Mouse (Mus musculus): ENCODE data around the gene C1qtnf9. TPM values are rescaled to one million over a fixed set of nuclear protein-coding genes. Genes with fewer than 3 reads are reported as not detected.

Gene C1qtnf9
- polyA plus RNA-seq, 1 experiment from 2014 or later, result 0.45 TPM

GRCm38 (mm10) chr14:60784427-60785315, 16.7 kb downstream of the C1qtnf9 start, which contains the start of gene Mipep:
Gene Mipep, plus strand, starts transcription at chr14:60784573.
- peak within 1 kb of the TSS; percentile 79 for H3K9ac ChIP-seq (replicated peaks)
- peak within 1 kb of the TSS; percentile 73 for H3K27ac ChIP-seq
- H3K36me3 ChIP-seq, result peaks cover 20% of the 10 kb centered on the region
- no peaks in the 10 kb centered on the region for H3K9me3 ChIP-seq
- peaks cover 8% of the 10 kb centered on the region; the same call in 1 of the 2 replicates for H3K4me1 ChIP-seq (replicated peaks)
- WGBS, result under 1% methylated on average over 61 of the region's 61 CpGs
- H3K4me2 ChIP-seq, result peak within 1 kb of the TSS; percentile 74
- H3K4me3 ChIP-seq (replicated peaks), result peak within 1 kb of the TSS; percentile 84
- ATAC-seq (ENCODE audit: insufficient number of reproducible peaks, insufficient read depth, low FRiP score, low TSS enrichment, low read depth), result peak; percentile 82
- peaks cover 9% of the 10 kb centered on the region; the same call in 1 of the 2 replicates for H3K27me3 ChIP-seq

GRCm38 (mm10) chr14:60790103-60790502, 22.2 kb downstream of the C1qtnf9 start:
- Histone ChIP-seq H3K27ac (no peak overlapping the region), H3K9ac (replicated peaks) (no peak overlapping the region), H3K27me3 (no peaks in the 10 kb centered on the region), H3K4me1 (replicated peaks) (peaks cover 7% of the 10 kb centered on the region; the same call in 1 of the 2 replicates), H3K4me2 (no peak overlapping the region), H3K9me3 (no peaks in the 10 kb centered on the region), H3K36me3 (peaks cover 43% of the 10 kb centered on the region), H3K4me3 (replicated peaks) (no peak overlapping the region)
- no peak; the same call in 1 of the 2 replicates for ATAC-seq (ENCODE audit: insufficient number of reproducible peaks, insufficient read depth, low FRiP score, low TSS enrichment, low read depth)
- WGBS, result 49% methylated on average over 3 of the region's 3 CpGs

- no peaks in the 10 kb centered on the region for H3K9me3 ChIP-seq
- no peaks in the 10 kb centered on the region for H3K27me3 ChIP-seq
- no peak overlapping the region for H3K4me2 ChIP-seq
- no peak overlapping the region for H3K4me3 ChIP-seq (replicated peaks)
- ATAC-seq (ENCODE audit: insufficient number of reproducible peaks, insufficient read depth, low FRiP score, low TSS enrichment, low read depth), result no peak
- no peak overlapping the region for H3K9ac ChIP-seq (replicated peaks)
- no peaks in the 10 kb centered on the region for H3K4me1 ChIP-seq (replicated peaks)
- no peak overlapping the region for H3K27ac ChIP-seq
- peaks cover 51% of the 10 kb centered on the region for H3K36me3 ChIP-seq
- 86% methylated on average over 4 of the region's 4 CpGs for WGBS
Measured at GRCm38 (mm10) chr14:60796600-60797322, 28.8 kb downstream of the C1qtnf9 start.

GRCm38 (mm10) chr14:60797596-60797995, 29.7 kb downstream of the C1qtnf9 start:
- Histone ChIP-seq H3K4me1 (replicated peaks) (no peaks in the 10 kb centered on the region), H3K4me3 (replicated peaks) (no peak overlapping the region), H3K36me3 (peaks cover 54% of the 10 kb centered on the region), H3K27me3 (no peaks in the 10 kb centered on the region), H3K27ac (no peak overlapping the region), H3K9ac (replicated peaks) (no peak overlapping the region), H3K4me2 (no peak overlapping the region), H3K9me3 (no peaks in the 10 kb centered on the region)
- 93% methylated on average over 5 of the region's 5 CpGs for WGBS
- ATAC-seq (ENCODE audit: insufficient number of reproducible peaks, insufficient read depth, low FRiP score, low TSS enrichment, low read depth), result no peak

GRCm38 (mm10) chr14:60798721-60799120, 30.8 kb downstream of the C1qtnf9 start:
- WGBS, result 86% methylated on average over 4 of the region's 4 CpGs
- Histone ChIP-seq H3K36me3 (peaks cover 60% of the 10 kb centered on the region), H3K9me3 (no peaks in the 10 kb centered on the region), H3K27ac (no peak overlapping the region), H3K4me2 (no peak overlapping the region), H3K9ac (replicated peaks) (no peak overlapping the region), H3K4me1 (replicated peaks) (no peaks in the 10 kb centered on the region), H3K27me3 (no peaks in the 10 kb centered on the region), H3K4me3 (replicated peaks) (no peak overlapping the region)
- no peak for ATAC-seq (ENCODE audit: insufficient number of reproducible peaks, insufficient read depth, low FRiP score, low TSS enrichment, low read depth)

- Histone ChIP-seq H3K4me1 (replicated peaks) (no peaks in the 10 kb centered on the region), H3K9me3 (no peaks in the 10 kb centered on the region), H3K9ac (replicated peaks) (no peak overlapping the region), H3K27ac (no peak overlapping the region), H3K4me3 (replicated peaks) (no peak overlapping the region), H3K36me3 (peaks cover 68% of the 10 kb centered on the region), H3K27me3 (no peaks in the 10 kb centered on the region), H3K4me2 (no peak overlapping the region)
- ATAC-seq (ENCODE audit: insufficient number of reproducible peaks, insufficient read depth, low FRiP score, low TSS enrichment, low read depth), result no peak
- WGBS, result 47% methylated on average over 9 of the region's 9 CpGs
Measured at GRCm38 (mm10) chr14:60799762-60800728, 32.1 kb downstream of the C1qtnf9 start.

- H3K27ac ChIP-seq, result no peak overlapping the region
- H3K9ac ChIP-seq (replicated peaks), result no peak overlapping the region
- WGBS, result 92% methylated on average over 13 of the region's 13 CpGs
- no peaks in the 10 kb centered on the region for H3K9me3 ChIP-seq
- no peak overlapping the region for H3K4me2 ChIP-seq
- no peaks in the 10 kb centered on the region for H3K27me3 ChIP-seq
- peaks cover 57% of the 10 kb centered on the region for H3K36me3 ChIP-seq
- H3K4me1 ChIP-seq (replicated peaks), result 0 out of 2 replicates have a peak, but pooled peaks cover 7% of the 10 kb centered on the region
- no peak overlapping the region for H3K4me3 ChIP-seq (replicated peaks)
- no peak for ATAC-seq (ENCODE audit: insufficient number of reproducible peaks, insufficient read depth, low FRiP score, low TSS enrichment, low read depth)
Measured at GRCm38 (mm10) chr14:60802026-60802425, 34.1 kb downstream of the C1qtnf9 start.

GRCm38 (mm10) chr14:60804978-60805377, 37.0 kb downstream of the C1qtnf9 start:
- Histone ChIP-seq H3K36me3 (peaks cover 47% of the 10 kb centered on the region), H3K4me1 (replicated peaks) (0 out of 2 replicates have a peak, but pooled peaks cover 12% of the 10 kb centered on the region), H3K9me3 (no peaks in the 10 kb centered on the region), H3K27ac (no peak overlapping the region), H3K9ac (replicated peaks) (no peak overlapping the region), H3K4me2 (no peak overlapping the region), H3K4me3 (replicated peaks) (no peak overlapping the region), H3K27me3 (no peaks in the 10 kb centered on the region)
- 89% methylated on average over 9 of the region's 9 CpGs for WGBS
- ATAC-seq (ENCODE audit: insufficient number of reproducible peaks, insufficient read depth, low FRiP score, low TSS enrichment, low read depth), result no peak

- H3K27ac ChIP-seq, result no peak overlapping the region
- H3K4me1 ChIP-seq (replicated peaks), result 0 out of 2 replicates have a peak, but pooled peaks cover 12% of the 10 kb centered on the region
- WGBS, result 88% methylated on average over 1 of the region's 1 CpGs
- no peaks in the 10 kb centered on the region for H3K27me3 ChIP-seq
- H3K9me3 ChIP-seq, result no peaks in the 10 kb centered on the region
- no peak for ATAC-seq (ENCODE audit: insufficient number of reproducible peaks, insufficient read depth, low FRiP score, low TSS enrichment, low read depth)
- H3K36me3 ChIP-seq, result peaks cover 48% of the 10 kb centered on the region
- H3K4me3 ChIP-seq (replicated peaks), result no peak overlapping the region
- H3K4me2 ChIP-seq, result no peak overlapping the region
- no peak overlapping the region for H3K9ac ChIP-seq (replicated peaks)
Measured at GRCm38 (mm10) chr14:60805871-60806270, 37.9 kb downstream of the C1qtnf9 start.

- Histone ChIP-seq H3K4me3 (replicated peaks) (no peak overlapping the region), H3K9ac (replicated peaks) (no peak overlapping the region), H3K27ac (peak overlapping the region; percentile 72), H3K9me3 (no peaks in the 10 kb centered on the region), H3K27me3 (no peaks in the 10 kb centered on the region), H3K36me3 (peaks cover 45% of the 10 kb centered on the region), H3K4me2 (peak overlapping the region; percentile 6; the same call in 1 of the 2 replicates), H3K4me1 (replicated peaks) (0 out of 2 replicates have a peak, but pooled peaks cover 12% of the 10 kb centered on the region)
- 21% methylated on average over 11 of the region's 11 CpGs for WGBS
- 0 out of 2 replicates have a peak, but pooled peaks have one; percentile 31 for ATAC-seq (ENCODE audit: insufficient number of reproducible peaks, insufficient read depth, low FRiP score, low TSS enrichment, low read depth)
Measured at GRCm38 (mm10) chr14:60806891-60807344, 39.0 kb downstream of the C1qtnf9 start.

Measured in limb, embryonic 12.5 days (tissue).